Mouse (Mus musculus): ENCODE data around the gene Stard13. TPM values are rescaled to one million over a fixed set of nuclear protein-coding genes. Genes with fewer than 3 reads are reported as not detected.

Gene Stard13
- polyA plus RNA-seq, 1 experiment from 2014 or later = 2.4 TPM

- Histone ChIP-seq H3K9me3 (replicated peaks) (no peaks in the 10 kb centered on the region), H3K27ac (no peak overlapping the region), H3K4me2 (no peak overlapping the region), H3K27me3 (no peaks in the 10 kb centered on the region), H3K4me1 (no peaks in the 10 kb centered on the region), H3K4me3 (no peak overlapping the region), H3K36me3 (ENCODE audit: poor library complexity, severe bottlenecking) (no peaks in the 10 kb centered on the region), H3K9ac (no peak overlapping the region)
- WGBS = 80% methylated on average over 7 of the region's 7 CpGs
- no peak for ATAC-seq
These were observed 58.9 kb downstream of the Stard13 start for GRCm38 (mm10) chr5:151174485-151175460.

- Histone ChIP-seq H3K4me2 (no peak overlapping the region), H3K9ac (no peak overlapping the region), H3K27me3 (no peaks in the 10 kb centered on the region), H3K4me1 (no peaks in the 10 kb centered on the region), H3K27ac (no peak overlapping the region), H3K9me3 (replicated peaks) (no peaks in the 10 kb centered on the region), H3K36me3 (ENCODE audit: poor library complexity, severe bottlenecking) (no peaks in the 10 kb centered on the region), H3K4me3 (no peak overlapping the region)
- WGBS = 94% methylated on average over 1 of the region's 1 CpGs
- ATAC-seq = no peak
These were observed 59.9 kb downstream of the Stard13 start for GRCm38 (mm10) chr5:151173774-151174173.

DNA sequence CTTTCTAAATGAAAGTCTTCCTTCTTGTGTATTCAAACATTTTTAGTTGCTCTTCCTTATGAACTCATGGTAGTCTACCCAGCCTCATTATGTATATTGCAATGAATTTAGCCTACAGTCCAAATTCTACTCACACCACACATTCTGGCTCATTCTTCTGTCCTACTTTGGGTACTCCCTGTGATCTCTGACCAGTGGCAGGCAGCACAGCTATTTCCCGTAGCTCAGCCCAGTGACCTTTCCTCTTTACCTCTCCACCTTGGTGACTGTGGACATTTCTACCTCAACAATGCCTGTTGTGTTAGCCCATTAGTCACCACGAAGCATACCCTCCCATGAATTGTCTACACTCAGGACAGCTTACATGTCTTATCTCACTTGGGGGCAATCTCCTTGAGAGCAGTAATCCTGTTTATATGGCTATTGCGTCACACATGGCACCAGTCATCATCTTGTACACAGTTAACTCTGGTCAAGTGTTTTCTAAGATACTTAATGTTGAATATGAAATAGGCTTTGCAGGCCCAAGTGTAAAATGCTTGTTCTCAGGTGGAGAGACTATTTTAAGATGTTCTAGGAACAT lies 63.4 kb downstream of the Stard13 start:
- no peaks in the 10 kb centered on the region for H3K27me3 ChIP-seq
- no peaks in the 10 kb centered on the region for H3K9me3 ChIP-seq (replicated peaks)
- no peak overlapping the region for H3K4me3 ChIP-seq
- no peak overlapping the region for H3K9ac ChIP-seq
- H3K4me2 ChIP-seq = no peak overlapping the region
- 81% methylated on average over 3 of the region's 3 CpGs for whole genome bisulfite sequencing
- H3K27ac ChIP-seq = no peak overlapping the region
- no peaks in the 10 kb centered on the region for H3K4me1 ChIP-seq
- no peak for ATAC-seq
- H3K36me3 ChIP-seq (ENCODE audit: poor library complexity, severe bottlenecking) = no peaks in the 10 kb centered on the region

- Histone ChIP-seq H3K36me3 (ENCODE audit: poor library complexity, severe bottlenecking) (no peaks in the 10 kb centered on the region), H3K27ac (no peak overlapping the region), H3K9ac (no peak overlapping the region), H3K4me2 (no peak overlapping the region), H3K4me3 (no peak overlapping the region), H3K27me3 (no peaks in the 10 kb centered on the region), H3K9me3 (replicated peaks) (no peaks in the 10 kb centered on the region), H3K4me1 (peaks cover 7% of the 10 kb centered on the region; the same call in 1 of the 2 replicates)
- no peak for ATAC-seq
- WGBS = 89% methylated on average over 3 of the region's 3 CpGs
These were observed 65.4 kb downstream of the Stard13 start for GRCm38 (mm10) chr5:151168191-151168590.

- peaks cover 7% of the 10 kb centered on the region; the same call in 1 of the 2 replicates for H3K4me1 ChIP-seq
- 77% methylated on average over 6 of the region's 6 CpGs for WGBS
These were observed 66.0 kb downstream of the Stard13 start for GRCm38 (mm10) chr5:151167641-151168040.

DNA sequence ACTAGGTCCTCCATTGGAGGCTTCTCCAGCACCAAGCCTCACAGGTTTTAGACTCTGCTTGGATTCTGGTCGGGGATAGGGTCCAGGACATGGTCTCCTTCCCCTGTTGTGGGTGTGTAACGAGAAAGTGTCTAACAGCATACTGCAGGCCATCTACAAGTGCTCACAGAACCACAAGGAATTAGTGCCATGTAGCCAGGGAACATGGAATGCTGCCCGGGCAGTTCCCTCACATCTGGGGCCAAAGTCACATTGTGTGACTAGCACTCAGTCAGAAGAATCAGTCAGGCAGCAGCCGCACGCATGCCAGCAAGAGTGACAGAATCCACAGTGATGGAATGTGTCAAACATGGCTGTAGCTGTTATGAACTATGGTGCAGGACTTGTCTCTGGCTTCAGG lies 67.4 kb downstream of the Stard13 start:
- ATAC-seq = no peak
- 81% methylated on average over 5 of the region's 5 CpGs for WGBS

More at GRCm38 (mm10) chr5:151167641-151168040, 66.0 kb downstream of the Stard13 start:
- Histone ChIP-seq H3K4me3 (no peak overlapping the region), H3K9me3 (replicated peaks) (no peaks in the 10 kb centered on the region), H3K4me2 (no peak overlapping the region), H3K27ac (no peak overlapping the region), H3K36me3 (ENCODE audit: poor library complexity, severe bottlenecking) (no peaks in the 10 kb centered on the region), H3K27me3 (no peaks in the 10 kb centered on the region), H3K9ac (no peak overlapping the region)
- ATAC-seq = no peak

DNA sequence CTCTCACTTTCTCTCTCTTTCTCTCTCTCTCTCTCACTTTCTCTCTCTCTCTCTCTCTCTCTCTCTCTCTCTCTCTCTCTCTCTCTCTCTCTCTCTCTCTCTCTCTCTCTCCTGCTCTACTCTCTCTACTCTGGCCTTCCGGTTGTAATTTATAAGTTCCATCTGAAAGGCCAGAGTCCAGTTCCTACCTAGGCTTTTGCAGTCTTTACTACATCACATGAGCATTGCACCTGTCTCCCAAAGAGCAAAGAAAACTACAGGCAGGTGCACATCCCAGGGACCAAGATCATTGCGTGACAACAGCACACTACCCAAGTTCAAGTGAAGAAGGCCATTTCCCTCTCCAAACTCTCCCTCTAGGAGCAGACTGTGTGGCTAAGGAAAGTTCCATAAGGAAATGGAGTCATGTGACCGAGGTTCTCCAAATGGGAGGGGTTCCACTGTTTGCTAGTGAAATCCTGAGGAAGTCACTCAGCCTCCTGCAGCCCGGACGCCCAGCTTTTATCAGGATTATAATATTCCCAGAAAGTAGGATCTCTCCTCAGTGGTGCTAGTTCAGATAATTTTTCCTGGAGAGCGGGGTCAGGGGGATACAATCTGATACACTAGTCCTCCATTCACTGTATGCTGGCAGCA lies 68.1 kb downstream of the Stard13 start:
- Histone ChIP-seq H3K36me3 (ENCODE audit: poor library complexity, severe bottlenecking) (no peaks in the 10 kb centered on the region), H3K4me1 (peaks cover 7% of the 10 kb centered on the region; the same call in 1 of the 2 replicates), H3K27ac (no peak overlapping the region), H3K9me3 (replicated peaks) (no peaks in the 10 kb centered on the region), H3K27me3 (no peaks in the 10 kb centered on the region), H3K4me3 (no peak overlapping the region), H3K4me2 (no peak overlapping the region), H3K9ac (no peak overlapping the region)
- no peak for ATAC-seq
- 83% methylated on average over 6 of the region's 6 CpGs for WGBS

More for the DNA sequence above, 67.4 kb downstream of the Stard13 start:
- peaks cover 7% of the 10 kb centered on the region; the same call in 1 of the 2 replicates for H3K4me1 ChIP-seq
- H3K36me3 ChIP-seq (ENCODE audit: poor library complexity, severe bottlenecking) = no peaks in the 10 kb centered on the region
- no peak overlapping the region for H3K9ac ChIP-seq
- no peak overlapping the region for H3K4me2 ChIP-seq
- H3K27me3 ChIP-seq = no peaks in the 10 kb centered on the region
- no peaks in the 10 kb centered on the region for H3K9me3 ChIP-seq (replicated peaks)
- H3K4me3 ChIP-seq = no peak overlapping the region
- H3K27ac ChIP-seq = no peak overlapping the region

DNA sequence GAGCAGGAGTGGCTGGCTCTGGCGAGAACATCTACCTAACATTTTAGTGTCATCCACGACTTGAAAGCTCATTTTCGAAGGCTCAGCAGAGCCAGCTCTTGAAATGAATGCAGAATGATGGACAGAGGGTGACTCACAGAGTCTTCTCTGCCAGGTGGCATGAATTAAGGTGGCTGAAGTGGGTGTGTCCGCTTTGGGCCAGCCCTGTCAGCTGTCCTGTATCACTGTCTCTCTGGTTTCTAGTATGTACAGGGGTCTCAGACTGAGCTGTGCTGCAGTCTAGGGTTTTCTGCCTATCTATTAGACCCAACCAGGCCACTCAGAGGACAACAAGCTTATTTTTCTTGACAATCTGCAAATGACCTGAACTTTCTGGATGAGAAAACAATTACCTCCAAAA lies 68.8 kb downstream of the Stard13 start:
- Histone ChIP-seq H3K27ac (no peak overlapping the region), H3K9me3 (replicated peaks) (no peaks in the 10 kb centered on the region), H3K9ac (no peak overlapping the region), H3K4me1 (peaks cover 7% of the 10 kb centered on the region; the same call in 1 of the 2 replicates), H3K4me2 (no peak overlapping the region), H3K4me3 (no peak overlapping the region), H3K36me3 (ENCODE audit: poor library complexity, severe bottlenecking) (no peaks in the 10 kb centered on the region), H3K27me3 (no peaks in the 10 kb centered on the region)
- 72% methylated on average over 4 of the region's 4 CpGs for WGBS
- no peak for ATAC-seq

DNA sequence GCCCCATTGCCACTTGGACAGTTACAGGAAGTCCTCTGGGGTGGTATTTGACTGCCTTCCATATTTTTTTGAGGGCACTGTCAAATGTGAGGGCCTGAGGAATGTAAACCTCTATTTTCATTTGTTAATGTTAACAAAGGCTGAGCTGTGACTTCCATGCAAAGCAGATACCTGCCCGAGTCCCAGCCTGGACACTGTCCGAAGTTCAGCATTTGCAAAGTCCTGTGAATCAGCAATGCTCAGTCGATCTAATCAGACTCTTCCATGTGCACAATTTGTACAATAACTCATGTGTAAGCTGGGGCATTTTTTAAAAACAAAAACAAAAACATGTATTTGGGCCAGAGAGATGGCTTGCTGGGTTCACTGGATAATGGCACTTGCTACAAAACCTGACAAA lies 71.0 kb downstream of the Stard13 start:
- H3K27ac ChIP-seq = no peak overlapping the region
- H3K9ac ChIP-seq = no peak overlapping the region
- ATAC-seq = no peak
- H3K9me3 ChIP-seq (replicated peaks) = no peaks in the 10 kb centered on the region
- no peaks in the 10 kb centered on the region for H3K36me3 ChIP-seq (ENCODE audit: poor library complexity, severe bottlenecking)
- H3K27me3 ChIP-seq = no peaks in the 10 kb centered on the region
- no peak overlapping the region for H3K4me2 ChIP-seq
- 91% methylated on average over 3 of the region's 3 CpGs for WGBS
- H3K4me3 ChIP-seq = no peak overlapping the region
- peaks cover 7% of the 10 kb centered on the region; the same call in 1 of the 2 replicates for H3K4me1 ChIP-seq

- no peak overlapping the region for H3K9ac ChIP-seq
- no peaks in the 10 kb centered on the region for H3K4me1 ChIP-seq
- no peak overlapping the region for H3K4me3 ChIP-seq
- no peak overlapping the region for H3K27ac ChIP-seq
- WGBS = 83% methylated on average over 1 of the region's 1 CpGs
- H3K9me3 ChIP-seq (replicated peaks) = no peaks in the 10 kb centered on the region
- no peak for ATAC-seq
- no peaks in the 10 kb centered on the region for H3K36me3 ChIP-seq (ENCODE audit: poor library complexity, severe bottlenecking)
- H3K4me2 ChIP-seq = no peak overlapping the region
- H3K27me3 ChIP-seq = no peaks in the 10 kb centered on the region
These were observed 78.4 kb downstream of the Stard13 start for GRCm38 (mm10) chr5:151155247-151155646.

- Histone ChIP-seq H3K9ac (no peak overlapping the region), H3K27me3 (no peaks in the 10 kb centered on the region), H3K4me1 (no peaks in the 10 kb centered on the region), H3K9me3 (replicated peaks) (no peaks in the 10 kb centered on the region), H3K27ac (no peak overlapping the region), H3K4me3 (no peak overlapping the region), H3K36me3 (ENCODE audit: poor library complexity, severe bottlenecking) (no peaks in the 10 kb centered on the region), H3K4me2 (no peak overlapping the region)
- ATAC-seq = no peak
- 44% methylated on average over 3 of the region's 3 CpGs for WGBS
These were observed 78.9 kb downstream of the Stard13 start for GRCm38 (mm10) chr5:151154780-151155179.

- no peaks in the 10 kb centered on the region for H3K36me3 ChIP-seq (ENCODE audit: poor library complexity, severe bottlenecking)
- no peak for ATAC-seq
- no peaks in the 10 kb centered on the region for H3K27me3 ChIP-seq
- no peak overlapping the region for H3K4me3 ChIP-seq
- no peak overlapping the region for H3K4me2 ChIP-seq
- no peak overlapping the region for H3K27ac ChIP-seq
- no peaks in the 10 kb centered on the region for H3K9me3 ChIP-seq (replicated peaks)
- H3K4me1 ChIP-seq = no peaks in the 10 kb centered on the region
- no peak overlapping the region for H3K9ac ChIP-seq
- WGBS = 67% methylated on average over 4 of the region's 4 CpGs
These were observed 79.6 kb downstream of the Stard13 start for GRCm38 (mm10) chr5:151154030-151154429.

Data from forebrain, embryonic 13.5 days (tissue).